Mouse (Mus musculus): Measurements from ENCODE around the gene 1700028P14Rik.

DNA sequence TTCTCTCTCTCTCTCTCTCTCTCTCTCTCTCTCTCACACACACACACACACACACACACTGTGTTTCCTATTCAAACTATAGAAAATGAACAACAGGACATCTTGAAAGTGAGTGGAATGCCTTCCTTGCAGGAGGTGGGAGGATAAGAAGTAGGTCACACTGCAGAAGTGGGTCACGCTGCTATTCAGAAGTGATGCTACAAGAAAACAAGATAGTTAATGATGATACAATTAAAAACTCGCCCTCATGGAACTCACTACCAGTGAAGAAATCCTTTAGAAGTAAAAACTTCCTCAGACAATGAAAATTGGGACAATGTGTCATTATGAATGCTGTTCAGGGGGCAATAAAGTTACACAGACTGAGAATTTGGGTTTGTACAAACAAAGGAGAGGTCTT is 20.4 kb upstream of the 1700028P14Rik start:
- TF ChIP-seq CTCF (IDR thresholded peaks at IDR 0.05; ENCODE audit: borderline replicate concordance, control insufficient read depth, extremely low read depth, insufficient read depth, low read length, poor library complexity) (no peak), POLR2A (IDR thresholded peaks at IDR 0.05; ENCODE audit: control insufficient read depth, extremely low read depth, insufficient read depth, low read length, poor library complexity) (no peak)

Data from thymus, adult 2 months (tissue).